Mouse (Mus musculus) forebrain, embryonic 13.5 days (tissue): Measurements from ENCODE around the gene Arhgef28. TPM values are rescaled to one million over a fixed set of nuclear protein-coding genes. Genes with fewer than 3 reads are reported as not detected.

Experiments
- ATAC-seq: fragments of 200-750 bp; cut with Nextera tagmentation; 2 replicates; pipeline ENCODE4 v1.8.0; 2017
- H3K27ac ChIP-seq: fragments of 300-500 bp; sonication (generic); 2 replicates; pipeline ENCODE4 v1.5.1; 2015; ENCODE audit warnings: inconsistent platforms, mild to moderate bottlenecking, moderate library complexity
- H3K27me3 ChIP-seq: fragments of 300-500 bp; sonication (generic); 2 replicates; pipeline ENCODE4 v1.6.1; 2015; ENCODE audit warnings: mild to moderate bottlenecking, inconsistent platforms
- H3K36me3 ChIP-seq: fragments of 300-500 bp; sonication (generic); 2 replicates; pipeline ENCODE4 v1.6.1; 2015; ENCODE audit warnings: mild to moderate bottlenecking, inconsistent platforms; ENCODE audit not compliant: poor library complexity, severe bottlenecking
- H3K4me1 ChIP-seq: fragments of 300-500 bp; sonication (generic); 2 replicates; pipeline ENCODE4 v1.6.1; 2015; ENCODE audit warnings: inconsistent platforms
- H3K4me2 ChIP-seq: fragments of 300-500 bp; sonication (generic); 2 replicates; pipeline ENCODE4 v1.6.1; 2015; ENCODE audit warnings: inconsistent platforms, mild to moderate bottlenecking, moderate library complexity
- H3K4me3 ChIP-seq: fragments of 300-500 bp; sonication (generic); 2 replicates; pipeline ENCODE4 v1.5.1; 2015; ENCODE audit warnings: mild to moderate bottlenecking, inconsistent platforms
- H3K9ac ChIP-seq: fragments of 300-500 bp; sonication (generic); 2 replicates; pipeline ENCODE4 v1.6.1; 2015; ENCODE audit warnings: mild to moderate bottlenecking, inconsistent platforms
- H3K9me3 ChIP-seq: fragments of 300-500 bp; sonication (generic); replicated peaks from 2 replicates; pipeline ENCODE4 v1.6.1; 2016; ENCODE audit warnings: inconsistent platforms
- WGBS: fragments of 180-500 bp; shearing (Covaris S2); methylation state at CpG from one replicate; pipeline ENCODE4 v1.1.7; 2015; 5-methylcytosine and 5-hydroxymethylcytosine counted together
- polyA plus RNA-seq: library from polyadenylated mRNA; unstranded; fragments of >200 nt; fragmentation: Nextera tagmentation; extraction: Ambion mirVana; gene quantifications from 2 replicates; pipeline ENCODE4 v1.2.1, GENCODE M21; 2015

Gene Arhgef28
- polyA plus RNA-seq, 1 experiment from 2014 or later, result 7.0 TPM

- Histone ChIP-seq H3K9ac (no peak overlapping the region), H3K4me3 (no peak overlapping the region), H3K36me3 (no peaks in the 10 kb centered on the region), H3K27me3 (0 out of 2 replicates have a peak, but pooled peaks cover 11% of the 10 kb centered on the region), H3K9me3 (no peaks in the 10 kb centered on the region), H3K27ac (no peak overlapping the region), H3K4me1 (peaks cover 1% of the 10 kb centered on the region), H3K4me2 (no peak overlapping the region)
- 89% methylated on average over 8 of the region's 8 CpGs for WGBS
- no peak for ATAC-seq
These were observed 25.6 kb downstream of the Arhgef28 start for GRCm38 (mm10) chr13:98180636-98181035.

- H3K4me2 ChIP-seq, result no peak overlapping the region
- H3K36me3 ChIP-seq, result no peaks in the 10 kb centered on the region
- H3K9ac ChIP-seq, result no peak overlapping the region
- WGBS, result 84% methylated on average over 10 of the region's 10 CpGs
- H3K4me1 ChIP-seq, result 0 out of 2 replicates have a peak, but pooled peaks cover 6% of the 10 kb centered on the region
- H3K4me3 ChIP-seq, result no peak overlapping the region
- no peak for ATAC-seq
- no peaks in the 10 kb centered on the region for H3K9me3 ChIP-seq
- no peaks in the 10 kb centered on the region for H3K27me3 ChIP-seq
- no peak overlapping the region for H3K27ac ChIP-seq
These were observed 30.8 kb downstream of the Arhgef28 start for GRCm38 (mm10) chr13:98175323-98176007.

DNA sequence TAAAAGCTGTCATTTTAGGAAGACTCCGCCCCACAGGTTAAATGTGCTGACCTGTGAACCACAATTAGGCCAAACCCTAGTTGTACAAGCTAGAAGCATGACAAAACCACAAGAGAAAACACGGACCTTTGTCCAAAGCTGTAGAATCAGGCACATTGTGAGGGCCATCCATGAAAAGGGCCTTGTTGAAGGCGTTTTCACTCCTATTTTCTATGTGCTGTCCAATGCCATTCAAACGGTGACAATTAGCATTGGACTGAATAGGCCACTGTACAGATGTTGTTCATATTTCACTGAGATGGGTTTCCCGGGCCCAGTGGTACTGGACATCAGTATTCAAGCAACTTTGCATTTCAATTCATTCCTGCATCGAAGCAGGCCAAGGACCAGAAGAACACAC, 33.2 kb downstream of the Arhgef28 start:
- no peak overlapping the region for H3K9ac ChIP-seq
- no peaks in the 10 kb centered on the region for H3K9me3 ChIP-seq
- no peak overlapping the region for H3K4me3 ChIP-seq
- H3K36me3 ChIP-seq, result no peaks in the 10 kb centered on the region
- H3K27ac ChIP-seq, result no peak overlapping the region
- H3K27me3 ChIP-seq, result no peaks in the 10 kb centered on the region
- 61% methylated on average over 6 of the region's 6 CpGs for WGBS
- no peak overlapping the region for H3K4me2 ChIP-seq
- no peak for ATAC-seq
- H3K4me1 ChIP-seq, result 0 out of 2 replicates have a peak, but pooled peaks cover 6% of the 10 kb centered on the region

- H3K4me3 ChIP-seq, result no peak overlapping the region
- 65% methylated on average over 11 of the region's 11 CpGs for WGBS
These were observed 33.9 kb downstream of the Arhgef28 start for GRCm38 (mm10) chr13:98172365-98172764.

GRCm38 (mm10) chr13:98171706-98172105, 34.5 kb downstream of the Arhgef28 start:
- WGBS, result 95% methylated on average over 4 of the region's 4 CpGs
- Histone ChIP-seq H3K4me2 (no peak overlapping the region), H3K27me3 (no peaks in the 10 kb centered on the region), H3K27ac (no peak overlapping the region; the same call in 1 of the 2 replicates), H3K9ac (no peak overlapping the region), H3K4me3 (no peak overlapping the region), H3K36me3 (no peaks in the 10 kb centered on the region), H3K4me1 (0 out of 2 replicates have a peak, but pooled peaks cover 6% of the 10 kb centered on the region), H3K9me3 (no peaks in the 10 kb centered on the region)
- ATAC-seq, result no peak

More at GRCm38 (mm10) chr13:98172365-98172764, 33.9 kb downstream of the Arhgef28 start:
- Histone ChIP-seq H3K36me3 (no peaks in the 10 kb centered on the region), H3K9me3 (no peaks in the 10 kb centered on the region), H3K27ac (no peak overlapping the region), H3K9ac (no peak overlapping the region), H3K27me3 (no peaks in the 10 kb centered on the region), H3K4me2 (no peak overlapping the region), H3K4me1 (0 out of 2 replicates have a peak, but pooled peaks cover 6% of the 10 kb centered on the region)
- ATAC-seq, result no peak

- H3K9ac ChIP-seq, result no peak overlapping the region
- no peak overlapping the region for H3K4me2 ChIP-seq
- no peaks in the 10 kb centered on the region for H3K9me3 ChIP-seq
- H3K4me1 ChIP-seq, result 0 out of 2 replicates have a peak, but pooled peaks cover 6% of the 10 kb centered on the region
- H3K27ac ChIP-seq, result no peak overlapping the region
- no peak for ATAC-seq
- H3K36me3 ChIP-seq, result no peaks in the 10 kb centered on the region
- WGBS, result 86% methylated on average over 12 of the region's 12 CpGs
- no peak overlapping the region for H3K4me3 ChIP-seq
- H3K27me3 ChIP-seq, result no peaks in the 10 kb centered on the region
These were observed 35.0 kb downstream of the Arhgef28 start for GRCm38 (mm10) chr13:98171257-98171656.

DNA sequence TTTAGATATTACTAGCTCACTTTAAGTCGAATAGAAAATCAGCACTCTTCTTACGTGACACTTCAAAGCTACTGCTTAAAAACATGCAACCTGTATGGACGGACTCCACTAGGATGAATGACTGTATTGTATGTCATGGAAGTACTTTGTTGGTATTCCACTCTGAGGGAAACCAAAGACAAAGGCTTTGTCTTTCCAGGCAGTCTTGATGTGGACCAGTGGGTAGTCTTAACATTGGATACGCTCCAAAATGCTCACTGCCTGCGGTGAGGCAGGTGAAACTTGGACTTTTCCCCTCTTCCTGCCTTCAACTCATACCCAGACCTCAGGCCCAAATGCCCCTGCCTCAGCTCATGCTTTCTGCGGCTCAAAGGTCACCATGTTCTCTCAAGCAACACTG, 41.4 kb downstream of the Arhgef28 start:
- no peaks in the 10 kb centered on the region for H3K4me1 ChIP-seq
- H3K4me2 ChIP-seq, result no peak overlapping the region
- no peak overlapping the region for H3K9ac ChIP-seq
- H3K9me3 ChIP-seq, result no peaks in the 10 kb centered on the region
- no peak overlapping the region for H3K4me3 ChIP-seq
- no peak overlapping the region for H3K27ac ChIP-seq
- no peaks in the 10 kb centered on the region for H3K36me3 ChIP-seq
- no peaks in the 10 kb centered on the region for H3K27me3 ChIP-seq
- ATAC-seq, result no peak
- WGBS, result 68% methylated on average over 6 of the region's 6 CpGs

GRCm38 (mm10) chr13:98161496-98161895, 44.7 kb downstream of the Arhgef28 start:
- ATAC-seq, result no peak
- no peaks in the 10 kb centered on the region for H3K27me3 ChIP-seq
- H3K4me3 ChIP-seq, result no peak overlapping the region
- H3K27ac ChIP-seq, result no peak overlapping the region
- no peaks in the 10 kb centered on the region for H3K9me3 ChIP-seq
- WGBS, result 96% methylated on average over 8 of the region's 8 CpGs
- H3K9ac ChIP-seq, result no peak overlapping the region
- H3K36me3 ChIP-seq, result no peaks in the 10 kb centered on the region
- H3K4me1 ChIP-seq, result peaks cover 6% of the 10 kb centered on the region
- H3K4me2 ChIP-seq, result no peak overlapping the region

- Histone ChIP-seq H3K9me3 (no peaks in the 10 kb centered on the region), H3K36me3 (no peaks in the 10 kb centered on the region), H3K4me2 (no peak overlapping the region), H3K27me3 (no peaks in the 10 kb centered on the region), H3K4me3 (no peak overlapping the region), H3K9ac (no peak overlapping the region), H3K27ac (no peak overlapping the region), H3K4me1 (peaks cover 8% of the 10 kb centered on the region)
- no peak for ATAC-seq
- WGBS, result 20% methylated on average over 7 of the region's 7 CpGs
These were observed 49.6 kb downstream of the Arhgef28 start for GRCm38 (mm10) chr13:98156656-98157055.

DNA sequence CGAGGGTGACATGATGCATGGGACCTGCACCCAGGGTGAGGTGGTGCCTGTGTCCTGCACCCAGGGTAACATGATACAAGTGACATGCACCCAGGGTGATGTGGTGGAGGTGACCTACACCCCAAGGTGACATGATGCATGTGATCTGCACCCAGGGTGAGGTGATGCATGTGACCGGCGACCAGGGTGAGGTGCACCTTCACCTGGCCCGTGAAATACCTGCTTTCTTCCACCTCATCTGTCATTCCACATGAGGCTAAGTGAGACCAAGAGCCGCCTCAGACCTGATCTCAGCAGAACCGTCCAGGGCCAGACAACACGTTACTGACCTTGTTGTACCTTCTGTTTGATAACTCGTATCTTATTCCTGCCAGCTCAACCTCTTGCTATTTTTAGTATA, 53.5 kb downstream of the Arhgef28 start:
- H3K9me3 ChIP-seq, result no peaks in the 10 kb centered on the region
- no peak overlapping the region for H3K4me3 ChIP-seq
- H3K27me3 ChIP-seq, result no peaks in the 10 kb centered on the region
- H3K4me1 ChIP-seq, result peaks cover 8% of the 10 kb centered on the region
- WGBS, result 96% methylated on average over 8 of the region's 8 CpGs
- no peak for ATAC-seq
- H3K4me2 ChIP-seq, result no peak overlapping the region
- H3K27ac ChIP-seq, result no peak overlapping the region
- H3K36me3 ChIP-seq, result no peaks in the 10 kb centered on the region
- H3K9ac ChIP-seq, result no peak overlapping the region

DNA sequence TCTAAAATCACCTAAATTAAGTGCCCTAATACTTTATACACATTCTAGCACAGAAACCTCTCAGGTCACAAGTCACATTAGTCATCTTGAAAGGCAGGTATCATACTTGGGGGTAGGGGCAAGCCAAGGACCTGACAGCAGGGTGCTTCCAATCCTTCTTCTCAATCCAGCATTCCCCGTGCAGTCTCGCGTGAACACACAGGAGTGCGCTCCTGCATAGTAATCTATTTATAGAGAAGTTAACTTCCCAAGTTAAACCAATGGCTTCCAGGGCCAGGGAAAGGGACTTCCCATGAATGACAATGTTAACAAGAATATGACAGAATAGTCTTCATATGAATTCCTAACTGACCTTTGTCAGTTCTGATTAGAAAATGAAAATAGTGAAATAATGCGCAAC, 58.7 kb downstream of the Arhgef28 start:
- no peak overlapping the region for H3K4me3 ChIP-seq
- H3K27me3 ChIP-seq, result no peaks in the 10 kb centered on the region
- 61% methylated on average over 5 of the region's 5 CpGs for WGBS
- ATAC-seq, result no peak
- no peak overlapping the region for H3K4me2 ChIP-seq
- H3K27ac ChIP-seq, result no peak overlapping the region
- H3K9me3 ChIP-seq, result no peaks in the 10 kb centered on the region
- peaks cover 4% of the 10 kb centered on the region; the same call in 1 of the 2 replicates for H3K4me1 ChIP-seq
- no peaks in the 10 kb centered on the region for H3K36me3 ChIP-seq
- H3K9ac ChIP-seq, result no peak overlapping the region

DNA sequence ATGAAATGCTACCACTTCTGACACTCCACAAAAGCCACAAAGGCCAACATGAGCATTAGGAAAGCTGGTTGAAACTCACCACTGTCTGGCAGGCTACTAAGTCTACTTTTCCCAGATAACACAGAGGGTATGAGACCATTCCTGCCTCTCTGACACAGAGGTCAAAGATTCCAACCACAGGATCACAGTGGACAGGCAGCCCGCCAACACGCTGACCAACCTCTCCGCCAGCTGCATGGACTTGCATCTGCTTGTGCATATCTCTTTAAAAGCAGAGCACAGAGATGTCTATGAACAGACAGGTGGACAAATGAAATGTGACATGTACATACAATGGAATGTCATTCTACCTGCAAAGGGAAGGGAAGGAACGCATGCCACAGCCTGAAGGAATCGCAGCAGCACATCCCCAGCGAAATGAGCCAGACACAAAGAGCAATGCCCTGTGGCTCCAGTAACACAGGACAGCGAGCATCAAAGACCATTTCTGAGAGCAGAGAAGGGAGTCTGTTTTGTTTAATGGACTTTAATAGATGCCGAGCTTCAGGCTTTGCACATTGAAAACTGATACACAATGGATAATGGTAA, 59.6 kb downstream of the Arhgef28 start:
- no peak overlapping the region for H3K4me3 ChIP-seq
- no peaks in the 10 kb centered on the region for H3K36me3 ChIP-seq
- 68% methylated on average over 8 of the region's 8 CpGs for WGBS
- H3K27me3 ChIP-seq, result no peaks in the 10 kb centered on the region
- H3K9me3 ChIP-seq, result no peaks in the 10 kb centered on the region
- no peak for ATAC-seq
- no peak overlapping the region for H3K27ac ChIP-seq
- no peak overlapping the region for H3K4me2 ChIP-seq
- no peak overlapping the region for H3K9ac ChIP-seq
- H3K4me1 ChIP-seq, result peaks cover 4% of the 10 kb centered on the region; the same call in 1 of the 2 replicates
